ENCODE assay signal across 10 mouse cellular contexts in genomic region chr4:66425804-66426203, GRCm38 (mm10). TPM values are rescaled to one million over a fixed set of nuclear protein-coding genes. Genes with fewer than 3 reads are reported as not detected.
DNase-seq lines count a peak whose midpoint lies in the region; ATAC-seq and TF ChIP-seq lines count a peak whose summit lies in the region.
"Had no signal": no experiment of that assay in that cellular context is flagged by ENCODE, and none has a peak within 500 bp of the region (broad histone marks: within the 10 kb centered on the region; RNA-seq: fewer than 3 reads in every experiment).

No protein-coding gene starts in this region.

- H3K4me1 ChIP-seq in heart, adult 2 months (ENCODE audit: control insufficient read depth, insufficient read depth, low read length) = no peaks in the 10 kb centered on the region
- no peaks in the 10 kb centered on the region for H3K4me1 ChIP-seq in heart, embryonic 11.5 days (ENCODE audit: control insufficient read depth, insufficient read depth, low read length)

- no peak for TF ChIP-seq CTCF in heart, adult 2 months (IDR thresholded peaks at IDR 0.05)

- H3K4me3 ChIP-seq in heart, adult 2 months = no peak overlapping the region
- no peak overlapping the region for H3K4me3 ChIP-seq in heart, embryonic 11.5 days (ENCODE audit: low read depth, low read length)
- H3K4me3 ChIP-seq: erythroblast, embryonic 14.5 days had no signal

- 36% methylated on average over 4 of the region's 4 CpGs for WGBS in heart, adult 2 months
- WGBS in heart, embryonic 11.5 days (ENCODE audit: insufficient replicate concordance) = 76% methylated on average over 4 of the region's 4 CpGs

- no peak overlapping the region for H3K27ac ChIP-seq in heart, adult 2 months
- H3K27ac ChIP-seq in heart, embryonic 11.5 days (ENCODE audit: low read depth, low read length) = no peak overlapping the region

- no peaks in the 10 kb centered on the region for H3K27me3 ChIP-seq in heart, adult 2 months (ENCODE audit: control insufficient read depth, insufficient read depth, low read length)
- H3K27me3 ChIP-seq in heart, embryonic 11.5 days (ENCODE audit: control insufficient read depth, insufficient read depth, low read length) = no peaks in the 10 kb centered on the region

- H3K9me3 ChIP-seq in heart, embryonic 11.5 days (replicated peaks; ENCODE audit: control insufficient read depth, low read length) = no peaks in the 10 kb centered on the region
- H3K9me3 ChIP-seq: G1E had no signal

- no peak for TF ChIP-seq EP300 in heart, adult 2 months (IDR thresholded peaks at IDR 0.05; ENCODE audit: insufficient read depth, low read depth, low read length)

- no peak for ATAC-seq in heart, embryonic 11.5 days (replicated peaks; ENCODE audit: insufficient number of reproducible peaks, low FRiP score, low TSS enrichment)
- no peak for ATAC-seq in monocyte, adult 5-6 weeks (replicated peaks; ENCODE audit: insufficient number of reproducible peaks, low FRiP score, low TSS enrichment, poor library complexity, severe bottlenecking)

- no peak for TF ChIP-seq POLR2A in heart, adult 2 months (IDR thresholded peaks at IDR 0.05; ENCODE audit: insufficient read depth, low read depth, low read length)

- no peaks in the 10 kb centered on the region for H3K79me2 ChIP-seq in heart, adult 2 months (replicated peaks; ENCODE audit: control insufficient read depth, insufficient read depth, low read length)

- H3K36me3 ChIP-seq in heart, adult 2 months (ENCODE audit: control insufficient read depth, insufficient read depth, low read length) = no peaks in the 10 kb centered on the region
- no peaks in the 10 kb centered on the region for H3K36me3 ChIP-seq in heart, embryonic 11.5 days (ENCODE audit: control insufficient read depth, insufficient read depth, low read length)
- H3K36me3 ChIP-seq: G1E had no signal

- no peak overlapping the region for H3K4me2 ChIP-seq in heart, embryonic 11.5 days

- intact Hi-C loops in heart, adult 2 months (cut with DNase I) = no loop called here

- H3K9ac ChIP-seq in heart, adult 2 months (ENCODE audit: low read depth, low read length) = no peak overlapping the region
- no peak overlapping the region for H3K9ac ChIP-seq in heart, embryonic 11.5 days (ENCODE audit: low read depth, low read length)

- DNase-seq in heart, adult 2 months = peak; percentile 35 to 54
- peak; percentile 1 for DNase-seq in ZHBTc4 (ENCODE audit: low read depth, low spot score)
- DNase-seq in cerebellum, postnatal 25 days = peak; percentile 58 to 72
- peak; percentile 11 to 15 for DNase-seq in layer of hippocampus, postnatal 36 days
- peak; percentile 63 to 68 for DNase-seq in right cerebral cortex, postnatal 10 days (ENCODE audit: low spot score in 2 of 2)
- no peak for DNase-seq in retina, postnatal 1 day

RNA-seq across cellular contexts. Expression of gene Astn2, which starts 21.4 kb away (rescaled TPM):
- total RNA-seq in heart, adult 2 months (2021) = under 1 TPM; 0.50 to 0.78 TPM
- polyA plus RNA-seq in heart, adult 2 months (2012; rRNA removed) = 0.90 and 1.1 TPM in 2 replicates
- 0.04 and 0.14 TPM in 2 replicates for polyA plus RNA-seq in heart, embryonic 11.5 days (2014; fragmentation: Nextera tagmentation; extraction: Ambion mirVana)
- 10 to 100 TPM; 21.8 to 22.3 TPM for total RNA-seq in layer of hippocampus, postnatal 36 days (2021)
- total RNA-seq in monocyte, adult 5-6 weeks (2017) = not detected in 3 replicates
- total RNA-seq: G1E had no signal
- polyA plus RNA-seq: erythroblast, embryonic 14.5 days; G1E had no signal

Comparison
In these comparisons a context has a peak if more than half of its experiments do, and no peak if none do; other contexts are left out.
1. RNA of gene Astn2, which starts 21.4 kb away (total RNA-seq): 21.8 to 22.3 TPM in layer of hippocampus, postnatal 36 days; 0.50 to 0.78 TPM in heart, adult 2 months and not detected in monocyte, adult 5-6 weeks; every median in the first group is over 10 times any median in the second.